Comparison of ENCODE assay signal across 14 mouse cellular contexts in the genomic region with DNA sequence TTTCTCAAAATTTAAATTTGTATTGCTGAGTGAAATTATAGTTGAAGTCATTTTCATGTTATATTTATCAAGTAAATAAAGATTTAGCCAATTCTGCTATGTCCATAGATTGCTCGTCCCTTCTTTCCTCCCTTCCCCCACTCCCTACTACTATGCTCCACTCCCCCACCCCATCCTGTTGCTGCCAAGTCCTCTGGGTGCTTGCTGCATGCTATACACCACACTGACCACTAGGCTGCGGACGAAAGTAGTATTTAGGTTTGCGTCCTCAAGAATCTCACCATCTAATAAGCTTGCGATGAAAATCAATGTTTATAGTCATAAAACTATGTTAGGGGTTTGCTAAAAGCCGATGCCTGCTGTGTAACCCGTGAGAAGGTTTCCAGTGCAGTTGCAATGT.
DNase-seq lines count a peak whose midpoint lies in the region; TF ChIP-seq lines count a peak whose summit lies in the region.
"Had no signal": no experiment of that assay in that cellular context is flagged by ENCODE, and none has a peak within 500 bp of the region (broad histone marks: within the 10 kb centered on the region; RNA-seq: fewer than 3 reads in every experiment).

No protein-coding gene starts in this region.

- TF ChIP-seq POLR2A in testis, adult 2 months (IDR thresholded peaks at IDR 0.05; ENCODE audit: control insufficient read depth, low read depth, low read length): no peak

- TF ChIP-seq CTCF in layer of hippocampus, adult 2 months (conservative IDR thresholded peaks at IDR 0.05): peak; percentile 55
- TF ChIP-seq CTCF in testis, adult 2 months (IDR thresholded peaks at IDR 0.05; ENCODE audit: control insufficient read depth, insufficient read depth, insufficient replicate concordance, low read depth, low read length): peak; percentile 39; the same call in 1 of the 2 replicates

- H3K27me3 ChIP-seq in testis, adult 2 months (ENCODE audit: control insufficient read depth, insufficient read depth, low read length): no peaks in the 10 kb centered on the region
- H3K27me3 ChIP-seq: liver, embryonic 15.5 days; megakaryocyte, embryonic 14.5 days had no signal

- DNase-seq in cerebellum, postnatal 10 days: peak; percentile 16 to 27
- no peak for DNase-seq in cerebellum, adult 9-10 months
- DNase-seq in layer of hippocampus, adult 2 months (ENCODE audit: low spot score in 2 of 2): no peak
- DNase-seq in layer of hippocampus, adult 18-20 months (ENCODE audit: low spot score in 2 of 2): no peak
- DNase-seq in testis, postnatal 10 days (ENCODE audit: low spot score): no peak
- DNase-seq in spleen, postnatal 4 days (ENCODE audit: low spot score in 2 of 2): no peak
- no peak for DNase-seq in cerebellum, adult 11-12 months
- DNase-seq: cerebellum, adult 11 months; heart, adult 11 months; heart, postnatal 14 days; kidney, adult 9 months had no signal

- H3K36me3 ChIP-seq in testis, adult 2 months (ENCODE audit: control insufficient read depth, insufficient read depth, low read length): no peaks in the 10 kb centered on the region
- H3K36me3 ChIP-seq: liver, embryonic 15.5 days had no signal

- no peak overlapping the region for H3K27ac ChIP-seq in layer of hippocampus, adult 2 months
- H3K27ac ChIP-seq in testis, adult 2 months (ENCODE audit: control insufficient read depth, insufficient read depth, low read depth, low read length): no peak overlapping the region
- H3K27ac ChIP-seq: liver, embryonic 15.5 days had no signal

- no peak overlapping the region for H3K4me3 ChIP-seq in layer of hippocampus, adult 2 months
- H3K4me3 ChIP-seq in testis, adult 2 months (ENCODE audit: control insufficient read depth, low read depth, low read length): no peak overlapping the region
- H3K4me3 ChIP-seq: liver, embryonic 15.5 days; megakaryocyte, embryonic 14.5 days had no signal

- H3K4me1 ChIP-seq in testis, adult 2 months (ENCODE audit: control insufficient read depth, insufficient read depth, low read length): peaks cover 3% of the 10 kb centered on the region
- H3K4me1 ChIP-seq: liver, embryonic 15.5 days; megakaryocyte, embryonic 14.5 days had no signal

Comparison
In these comparisons a context has a peak if more than half of its experiments do, and no peak if none do; other contexts are left out.
1. DNase-seq: peak in cerebellum, postnatal 10 days (2 of 2); none in cerebellum, adult 9-10 months (single experiment), layer of hippocampus, adult 2 months (0 of 2), layer of hippocampus, adult 18-20 months (0 of 2), testis, postnatal 10 days (single experiment), spleen, postnatal 4 days (0 of 2) and cerebellum, adult 11-12 months (single experiment).